Mouse (Mus musculus) Muller cell, postnatal 12 days (primary cell): ENCODE data around the gene Lpar2.

Source experiments
- DNase-seq: peaks from one replicate; pipeline ENCODE4 v3.0.0-alpha.2; 2015; ENCODE audit errors: inconsistent ontology term

The Lpar2 gene

GRCm38 (mm10) chr8:69822386-69823191, at the start of gene Lpar2:
Lpar2 (plus strand) TSS chr8:69822429.
- DNase-seq: peak; percentile 66

DNA sequence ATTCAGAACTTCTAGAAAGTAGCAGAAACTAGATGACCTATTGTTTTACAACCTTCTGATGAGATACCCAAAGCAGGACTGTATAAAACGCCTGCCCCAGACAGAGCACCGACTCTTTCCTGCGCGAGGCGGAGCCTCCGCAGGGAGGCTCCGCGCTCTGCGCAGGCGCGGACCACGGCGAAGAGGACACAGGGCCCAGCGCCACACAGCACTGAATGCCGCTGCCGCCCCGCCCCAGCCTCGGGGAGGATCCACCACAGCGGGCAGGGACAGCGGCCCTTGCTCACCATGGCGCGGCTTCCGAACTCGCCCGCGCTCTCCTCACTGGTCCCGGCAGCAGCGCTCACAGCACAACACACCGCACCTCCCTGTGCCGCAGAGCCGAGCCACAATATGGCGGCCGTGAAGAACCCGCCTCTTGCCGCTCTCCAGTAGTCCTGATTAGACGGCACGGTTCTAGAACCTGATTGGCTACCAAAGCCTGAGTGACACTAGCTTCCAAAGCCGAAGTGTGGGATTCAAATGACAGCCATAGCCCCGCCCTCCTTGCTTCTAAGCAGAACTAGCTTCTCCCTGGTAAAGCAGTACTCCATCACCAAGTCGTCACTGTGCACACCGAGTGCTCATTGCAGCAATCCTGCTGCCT, 47.6 kb upstream of the Lpar2 start, which contains the start of gene Gm20422:
Gm20422 (minus strand) TSS at position 384 of the 646 bp plus-strand sequence.
- DNase-seq: peak; percentile 95

DNA sequence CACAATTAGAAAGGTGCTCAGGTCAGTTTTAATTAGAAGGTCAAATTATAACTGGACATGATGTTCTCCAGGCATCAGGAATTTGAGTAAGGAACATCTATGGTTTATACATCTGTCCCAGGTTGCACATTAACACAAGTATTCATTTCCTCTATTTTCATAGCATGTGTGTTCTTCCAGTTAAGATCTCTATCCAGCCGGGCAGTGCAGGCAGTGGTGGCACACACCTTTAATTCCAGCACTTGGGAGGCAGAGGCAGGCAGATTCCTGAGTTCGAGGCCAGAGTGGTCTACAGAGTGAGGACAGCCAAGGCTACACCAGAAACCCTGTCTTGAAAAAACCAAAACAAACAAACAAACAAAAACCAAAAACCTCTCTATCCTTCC, 47.1 kb upstream of the Lpar2 start:
- DNase-seq: no peak

- no peak for DNase-seq
Measured at GRCm38 (mm10) chr8:69777111-69777510, 45.1 kb upstream of the Lpar2 start.

DNA sequence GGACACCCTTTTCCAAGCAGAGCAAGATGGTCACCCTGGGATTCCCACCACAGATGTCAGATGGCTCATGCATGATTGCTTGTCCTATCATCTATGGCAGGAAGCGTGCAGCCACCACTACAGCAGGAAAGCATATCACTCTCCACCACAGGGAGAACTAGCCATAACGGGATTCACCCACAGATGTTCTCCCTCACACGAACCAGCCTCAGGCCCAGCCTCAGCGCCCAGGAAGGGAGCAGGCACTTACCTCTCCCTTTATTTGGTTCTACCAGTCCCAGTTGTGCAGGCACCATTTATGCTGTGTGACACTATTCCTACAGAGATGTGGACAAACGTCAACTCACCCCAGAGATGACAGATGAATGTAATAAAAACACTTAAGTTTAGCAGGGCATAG, 33.1 kb upstream of the Lpar2 start:
- no peak for DNase-seq

GRCm38 (mm10) chr8:69789731-69790130, 32.5 kb upstream of the Lpar2 start:
- DNase-seq: no peak

- peak; percentile 13 for DNase-seq
Measured at GRCm38 (mm10) chr8:69790364-69790763, 31.9 kb upstream of the Lpar2 start.

- DNase-seq: peak; percentile 78
Measured at GRCm38 (mm10) chr8:69790773-69791367, 31.4 kb upstream of the Lpar2 start, which contains the start of the genes Atp13a1 and Zfp866. Atp13a1 (plus strand) TSS chr8:69791163. Zfp866 (minus strand) TSS chr8:69791178.

- peak; percentile 34 for DNase-seq
Measured at GRCm38 (mm10) chr8:69791415-69792068, 30.7 kb upstream of the Lpar2 start.

DNA sequence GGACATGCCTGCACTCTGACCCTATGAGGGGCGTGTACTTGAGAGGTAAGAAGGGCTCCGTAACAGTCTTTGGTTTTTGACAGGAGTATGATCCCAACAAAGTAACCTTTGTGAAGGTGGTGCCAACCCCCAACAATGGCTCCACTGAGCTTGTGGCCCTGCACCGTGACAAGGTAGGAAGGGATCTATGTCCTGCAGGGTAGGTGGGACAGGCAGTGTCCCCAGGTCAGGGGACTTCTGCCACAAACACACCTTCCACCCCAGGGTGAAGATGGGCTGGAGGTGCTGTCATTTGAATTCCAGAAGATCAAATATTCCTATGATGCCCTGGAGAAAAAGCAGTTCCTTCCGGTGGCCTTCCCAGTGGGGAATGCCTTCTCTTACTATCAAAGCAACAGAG, 28.6 kb upstream of the Lpar2 start:
- no peak for DNase-seq

DNA sequence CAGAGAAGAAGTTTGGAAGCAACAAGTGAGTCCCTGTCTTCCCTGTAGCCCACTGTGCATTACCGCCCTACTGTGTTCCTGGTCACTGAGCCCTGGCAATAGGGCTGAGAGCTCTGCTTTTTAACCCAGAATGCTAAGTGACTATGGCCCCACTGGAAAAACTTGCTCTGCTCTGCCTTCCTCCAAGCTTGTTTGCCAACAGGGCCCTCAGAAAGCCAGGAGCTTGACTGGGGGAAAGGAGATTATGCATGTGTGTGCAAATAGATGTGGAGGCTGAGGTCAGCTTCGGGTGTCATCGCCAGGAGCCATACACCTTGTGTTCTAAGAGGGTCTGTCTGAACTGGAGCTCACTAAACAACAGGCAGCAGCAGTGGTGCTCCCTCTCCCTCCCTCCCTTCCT, 28.1 kb upstream of the Lpar2 start:
- DNase-seq: no peak

DNA sequence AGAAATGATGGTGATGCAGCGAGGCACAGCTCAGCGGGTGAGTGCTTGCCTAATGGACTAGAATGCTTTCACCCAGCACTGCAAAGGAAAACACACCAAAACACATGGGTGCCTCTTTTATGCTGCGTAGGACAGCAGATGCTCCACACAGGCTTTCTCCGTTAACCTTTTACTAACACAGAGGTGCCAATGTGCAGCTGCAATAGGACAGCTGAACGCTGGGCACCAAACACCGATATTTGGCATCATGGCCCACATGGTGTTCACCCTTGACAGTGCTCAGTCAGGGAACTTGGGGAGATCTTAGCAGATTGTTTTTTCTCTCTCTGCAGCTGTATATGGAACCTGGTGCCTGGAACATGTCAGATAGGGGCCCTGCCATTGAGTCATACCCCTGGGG, 27.3 kb upstream of the Lpar2 start:
- no peak for DNase-seq

GRCm38 (mm10) chr8:69796721-69797345, 25.4 kb upstream of the Lpar2 start:
- no peak for DNase-seq

GRCm38 (mm10) chr8:69797661-69798060, 24.6 kb upstream of the Lpar2 start:
- DNase-seq: no peak

DNA sequence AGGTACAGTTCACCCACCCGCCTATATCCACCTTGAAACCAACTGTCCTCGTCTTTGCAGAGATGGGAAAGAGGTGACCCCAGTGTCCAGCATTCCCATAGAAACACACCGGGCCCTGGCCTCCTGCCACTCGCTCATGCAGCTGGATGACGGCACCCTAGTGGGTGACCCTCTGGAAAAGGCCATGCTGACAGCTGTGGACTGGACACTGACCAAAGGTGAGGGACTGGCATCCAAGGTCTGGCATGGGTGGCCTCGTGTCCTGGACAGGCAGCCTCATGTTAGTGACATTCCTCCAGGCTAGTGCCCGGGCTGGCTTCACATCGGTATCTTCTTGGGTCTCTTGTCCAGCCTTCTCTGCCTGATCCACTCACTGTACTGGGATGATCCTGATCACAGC, 23.0 kb upstream of the Lpar2 start:
- DNase-seq: no peak

DNA sequence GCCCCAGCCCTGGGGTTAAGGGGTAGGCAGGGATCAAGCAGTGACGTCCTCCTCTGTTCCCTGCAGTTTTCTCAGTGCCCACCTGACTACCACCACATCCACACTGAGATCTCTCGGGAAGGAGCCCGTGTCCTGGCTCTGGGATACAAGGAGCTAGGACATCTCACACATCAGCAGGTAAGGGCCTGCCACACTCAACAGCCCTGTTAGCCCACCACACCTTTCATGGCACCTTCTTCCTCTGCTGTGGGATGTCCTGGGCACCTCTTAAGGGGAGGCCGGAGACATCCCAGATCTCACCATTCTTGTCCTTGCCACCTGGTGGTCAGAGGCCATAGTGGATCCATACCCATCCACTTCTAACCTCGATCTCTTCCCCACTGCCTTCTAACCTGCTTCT, 22.3 kb upstream of the Lpar2 start:
- no peak for DNase-seq

DNA sequence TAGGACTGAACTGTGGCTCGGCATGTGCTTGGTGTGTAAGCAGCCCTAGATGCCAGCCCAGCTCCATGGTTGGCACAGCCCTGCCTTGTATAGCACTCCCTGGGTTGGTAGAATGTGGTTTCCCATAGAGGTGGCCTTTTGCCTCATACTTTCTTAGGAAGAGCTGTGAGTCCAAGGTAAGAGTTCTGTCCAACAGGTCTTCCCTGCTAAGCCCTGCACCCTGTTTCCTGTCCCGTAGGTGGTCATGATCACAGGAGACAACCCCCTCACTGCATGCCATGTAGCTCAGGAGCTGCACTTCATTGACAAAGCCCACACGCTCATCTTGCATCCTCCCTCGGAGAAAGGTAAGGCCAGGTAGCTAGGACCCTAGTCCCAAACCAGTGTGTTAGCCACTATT, 20.4 kb upstream of the Lpar2 start:
- no peak for DNase-seq

DNA sequence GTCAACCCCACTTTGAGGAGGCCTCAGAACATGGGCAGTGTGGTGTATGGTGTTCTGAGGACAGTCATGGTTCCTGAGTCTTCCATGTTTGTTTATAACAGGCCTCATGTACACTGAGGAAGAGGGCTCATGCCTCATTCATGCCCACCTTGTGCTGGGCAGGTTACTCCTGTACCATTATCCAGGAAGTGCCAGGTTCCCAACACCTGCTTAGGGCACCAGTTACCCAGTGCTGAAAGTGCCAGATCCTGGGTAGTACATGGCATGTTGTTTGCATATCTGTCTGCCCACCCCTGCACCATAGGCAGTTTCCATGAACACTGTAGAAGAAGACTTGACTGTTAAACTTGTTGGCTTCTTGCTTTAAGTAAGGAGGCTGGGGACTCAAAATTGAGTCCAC, 20.0 kb upstream of the Lpar2 start:
- no peak for DNase-seq

DNA sequence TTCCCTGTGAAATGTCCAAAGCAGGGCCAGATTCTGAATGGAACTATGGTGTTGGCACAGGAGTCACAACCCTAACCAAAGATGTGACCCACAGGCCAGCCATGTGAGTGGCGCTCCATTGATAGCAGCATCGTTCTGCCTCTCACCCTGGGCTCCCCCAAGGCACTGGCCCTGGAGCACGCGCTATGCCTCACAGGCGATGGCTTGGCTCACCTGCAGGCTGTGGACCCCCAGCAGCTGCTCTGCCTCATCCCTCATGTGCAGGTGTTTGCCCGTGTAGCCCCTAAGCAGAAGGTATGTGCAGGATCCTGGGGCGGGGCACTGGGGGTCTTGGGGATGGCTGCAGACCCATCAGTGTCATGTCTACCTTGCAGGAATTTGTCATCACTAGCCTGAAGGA, 18.9 kb upstream of the Lpar2 start:
- DNase-seq: no peak

GRCm38 (mm10) chr8:69804537-69804936, 17.7 kb upstream of the Lpar2 start:
- DNase-seq: no peak

- no peak for DNase-seq
Measured at GRCm38 (mm10) chr8:69805086-69805485, 17.1 kb upstream of the Lpar2 start.

DNA sequence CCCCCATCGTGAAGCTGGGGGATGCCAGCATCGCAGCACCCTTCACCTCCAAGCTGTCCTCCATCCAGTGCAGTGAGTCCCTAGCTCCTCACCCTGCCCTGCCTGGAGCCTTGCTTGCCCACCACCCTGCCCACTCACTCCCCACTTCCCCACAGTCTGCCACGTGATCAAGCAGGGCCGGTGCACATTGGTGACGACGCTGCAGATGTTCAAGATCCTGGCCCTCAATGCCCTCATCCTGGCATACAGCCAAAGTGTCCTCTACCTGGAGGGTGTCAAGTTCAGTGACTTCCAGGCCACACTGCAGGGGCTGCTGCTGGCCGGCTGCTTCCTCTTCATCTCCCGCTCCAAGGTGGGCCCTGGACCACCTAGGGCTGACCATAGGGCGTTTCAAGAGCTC, 16.7 kb upstream of the Lpar2 start:
- no peak for DNase-seq
